ENCODE assay signal across 8 mouse cellular contexts in the genomic region with DNA sequence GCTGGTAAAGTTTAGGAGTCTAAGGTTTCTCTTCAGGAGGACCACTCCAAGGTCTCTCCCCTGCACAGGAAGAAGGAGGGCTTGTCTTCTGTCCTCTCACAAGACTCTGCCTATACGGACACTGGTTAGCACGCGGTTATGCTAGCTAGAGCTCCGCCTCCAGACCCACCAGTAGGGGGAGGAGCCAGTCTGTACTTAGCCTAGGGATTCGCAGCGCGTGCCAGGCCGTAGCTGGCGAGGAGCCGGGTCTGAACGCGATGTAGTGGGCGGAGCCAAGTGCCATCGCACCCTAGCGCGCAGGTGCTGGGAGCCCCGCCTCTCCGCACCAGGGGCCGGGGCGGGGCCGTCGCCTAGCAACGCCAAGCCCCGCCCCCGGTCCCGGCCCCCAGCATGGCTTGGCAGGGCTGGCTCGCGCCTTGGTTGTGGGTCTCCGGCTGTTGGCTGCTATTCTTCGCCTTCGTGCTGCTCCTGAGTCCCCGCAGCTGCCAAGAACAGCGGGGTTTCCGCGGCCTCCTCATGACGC. TPM values are rescaled to one million over a fixed set of nuclear protein-coding genes. Genes with fewer than 3 reads are reported as not detected.
DNase-seq lines count a peak whose midpoint lies in the region; ATAC-seq and TF ChIP-seq lines count a peak whose summit lies in the region.

No protein-coding gene starts in this region.

- peak overlapping the region; percentile 56 for H3K9ac ChIP-seq in ES-E14 (ENCODE audit: insufficient read depth, low read depth, low read length, poor library complexity, severe bottlenecking)
- H3K9ac ChIP-seq in forebrain, embryonic 15.5 days (replicated peaks): peak overlapping the region; percentile 58

- H3K27ac ChIP-seq in ES-E14 (ENCODE audit: insufficient read depth, low read depth, low read length, poor library complexity, severe bottlenecking): no peak overlapping the region
- H3K27ac ChIP-seq in forebrain, embryonic 15.5 days (replicated peaks): peak overlapping the region; percentile 89

- H3K27me3 ChIP-seq in forebrain, embryonic 15.5 days: no peaks in the 10 kb centered on the region

- DNase-seq in ES-E14 (ENCODE audit: low read depth, low spot score): peak; percentile 97
- peak; percentile 95 for DNase-seq in cerebellum, adult 11-12 months
- DNase-seq in heart, postnatal 25 days (ENCODE audit: low spot score): peak; percentile 91
- peak; percentile 94 to 98 for DNase-seq in layer of hippocampus, adult 18-20 months (ENCODE audit: low spot score in 2 of 2)
- DNase-seq in lung, adult 2 months: peak; percentile 96
- peak; percentile 93 to 95 for DNase-seq in thymus, adult 18-20 months

- H3K4me2 ChIP-seq in forebrain, embryonic 15.5 days (replicated peaks): peak overlapping the region; percentile 83

- ATAC-seq in forebrain, embryonic 15.5 days (replicated peaks): peak; percentile 97
- peak; percentile 92 for ATAC-seq in neutrophil, adult 5-6 weeks (ENCODE audit: extremely low read depth, insufficient number of reproducible peaks, low FRiP score, poor library complexity, severe bottlenecking)

- intact Hi-C loops in heart, postnatal 25 days (cut with DNase I): loop anchor here (2.0 kb wide), 1 partner anchor 58 kb away; the partner anchor contains the start of gene Ctdsp1

- H3K9me3 ChIP-seq in ES-E14 (ENCODE audit: control insufficient read depth, insufficient read depth, low read depth, low read length): no peaks in the 10 kb centered on the region
- no peaks in the 10 kb centered on the region for H3K9me3 ChIP-seq in forebrain, embryonic 15.5 days

- H3K4me1 ChIP-seq in ES-E14 (ENCODE audit: control insufficient read depth in 2 of 2, insufficient read depth in 2 of 2, low read length in 2 of 2, poor library complexity in 1 of 2): peaks cover 0 to 5% of the 10 kb centered on the region in 2 experiments; a peak in 2 of 4 replicates
- peaks cover 27% of the 10 kb centered on the region for H3K4me1 ChIP-seq in forebrain, embryonic 15.5 days
- peaks cover 12% of the 10 kb centered on the region for H3K4me1 ChIP-seq in lung, adult 2 months (ENCODE audit: control insufficient read depth, insufficient read depth, low read length)

- no peak for TF ChIP-seq POLR2A in lung, adult 2 months (IDR thresholded peaks at IDR 0.05; ENCODE audit: borderline replicate concordance, extremely low read depth, low read depth, low read length)

- in situ Hi-C loops in ES-E14 (cut with MboI; ENCODE audit: low sequenced_read_pairs in 2 of 2, unreplicated experiment in 2 of 2): no loop called here

- 0 out of 2 replicates have a peak, but pooled peaks have one; percentile 13 for TF ChIP-seq CTCF in lung, adult 2 months (IDR thresholded peaks at IDR 0.05; ENCODE audit: insufficient read depth, low read length)

- peak overlapping the region; percentile 60 to 76 for H3K4me3 ChIP-seq in ES-E14 (ENCODE audit: insufficient read depth in 1 of 2, low read depth in 1 of 2, low read length in 2 of 2, poor library complexity in 1 of 2, severe bottlenecking in 1 of 2)
- peak overlapping the region; percentile 53 for H3K4me3 ChIP-seq in forebrain, embryonic 15.5 days
- H3K4me3 ChIP-seq in lung, adult 2 months (replicated peaks; ENCODE audit: extremely low read depth, low read depth, low read length): peak overlapping the region; percentile 59

- under 1% methylated on average over 36 of the region's 36 CpGs for WGBS in forebrain, embryonic 15.5 days
- under 1% methylated on average over 36 of the region's 36 CpGs for WGBS in lung, adult 2 months

- H3K36me3 ChIP-seq in ES-E14 (ENCODE audit: control insufficient read depth, insufficient read depth, low read length, poor library complexity, severe bottlenecking): no peaks in the 10 kb centered on the region
- no peaks in the 10 kb centered on the region for H3K36me3 ChIP-seq in forebrain, embryonic 15.5 days

TF ChIP-seq in ES-E14, 5 proteins besides CTCF, POLR2A, EP300 and RAD21:
- TF ChIP-seq MAFK (IDR thresholded peaks at IDR 0.05; ENCODE audit: insufficient read depth, low read depth, low read length): no peak
- no peak for TF ChIP-seq CHD2 (IDR thresholded peaks at IDR 0.05; ENCODE audit: low read depth, low read length)
- TF ChIP-seq HCFC1 (IDR thresholded peaks at IDR 0.05; ENCODE audit: borderline replicate concordance, insufficient read depth, low read length): no peak; the same call in 1 of the 2 replicates
- TF ChIP-seq ZNF384 (IDR thresholded peaks at IDR 0.05; ENCODE audit: low read depth, low read length): no peak
- TF ChIP-seq ZC3H11A (IDR thresholded peaks at IDR 0.05; ENCODE audit: borderline replicate concordance, low read depth, low read length): no peak

RNA-seq across cellular contexts. Expression of gene Tmbim1, which starts 26.9 kb away (rescaled TPM):
- total RNA-seq in ES-E14 (2012; rRNA removed): 38.0 and 41.9 TPM in 2 replicates
- 5.4 and 6.8 TPM in 2 replicates for polyA plus RNA-seq in forebrain, embryonic 15.5 days (2015; fragmentation: Nextera tagmentation; extraction: Ambion mirVana)
- 10 to 100 TPM; 38.4 to 41.5 TPM for total RNA-seq in heart, postnatal 25 days (2021)
- total RNA-seq in layer of hippocampus, adult 18-20 months (2021): 10 to 100 TPM; 23.6 to 27.1 TPM
- 567 and 655 TPM in 2 replicates for polyA plus RNA-seq in lung, adult 2 months (2012; rRNA removed)
- 1.9 and 5.5 TPM in 2 replicates for total RNA-seq in neutrophil, adult 5-6 weeks (2017)

RNA-seq across cellular contexts. Expression of gene Catip, which starts 29.6 kb away (rescaled TPM):
- total RNA-seq in ES-E14 (2012; rRNA removed): 7.3 and 9.1 TPM in 2 replicates
- 0.38 and 1.2 TPM in 2 replicates for polyA plus RNA-seq in forebrain, embryonic 15.5 days (2015; fragmentation: Nextera tagmentation; extraction: Ambion mirVana)
- total RNA-seq in heart, postnatal 25 days (2021): under 1 TPM; 0.18 to 0.28 TPM
- total RNA-seq in layer of hippocampus, adult 18-20 months (2021): 1 to 10 TPM; 1.0 to 1.2 TPM
- 10.2 TPM in 2 replicates for polyA plus RNA-seq in lung, adult 2 months (2012; rRNA removed)
- 0.86 TPM in 1 of 2 replicates, not detected in the other for total RNA-seq in neutrophil, adult 5-6 weeks (2017)

RNA-seq across cellular contexts. Expression of gene Slc11a1, which starts 42.7 kb away (rescaled TPM):
- total RNA-seq in ES-E14 (2012; rRNA removed): 19.9 and 44.4 TPM in 2 replicates
- polyA plus RNA-seq in forebrain, embryonic 15.5 days (2015; fragmentation: Nextera tagmentation; extraction: Ambion mirVana): 1.9 and 3.2 TPM in 2 replicates
- 1 to 10 TPM; 2.5 to 3.2 TPM for total RNA-seq in heart, postnatal 25 days (2021)
- total RNA-seq in layer of hippocampus, adult 18-20 months (2021): 1 to 10 TPM; 3.2 to 4.5 TPM
- polyA plus RNA-seq in lung, adult 2 months (2012; rRNA removed): 33.3 and 41.8 TPM in 2 replicates
- 148 and 164 TPM in 2 replicates for total RNA-seq in neutrophil, adult 5-6 weeks (2017)

RNA-seq across cellular contexts. Expression of gene Pnkd, which starts 47.6 kb away (rescaled TPM):
- total RNA-seq in ES-E14 (2012; rRNA removed): 63.9 and 84.4 TPM in 2 replicates
- polyA plus RNA-seq in forebrain, embryonic 15.5 days (2015; fragmentation: Nextera tagmentation; extraction: Ambion mirVana): 99.2 and 104 TPM in 2 replicates
- total RNA-seq in heart, postnatal 25 days (2021): 100 to 1,000 TPM; 160 to 161 TPM
- 100 to 1,000 TPM; 192 to 206 TPM for total RNA-seq in layer of hippocampus, adult 18-20 months (2021)
- 63.0 and 63.5 TPM in 2 replicates for polyA plus RNA-seq in lung, adult 2 months (2012; rRNA removed)
- total RNA-seq in neutrophil, adult 5-6 weeks (2017): 6.1 and 12.7 TPM in 2 replicates

RNA-seq across cellular contexts. Expression of gene Aamp, which starts 47.8 kb away (rescaled TPM):
- 127 and 138 TPM in 2 replicates for total RNA-seq in ES-E14 (2012; rRNA removed)
- 211 and 214 TPM in 2 replicates for polyA plus RNA-seq in forebrain, embryonic 15.5 days (2015; fragmentation: Nextera tagmentation; extraction: Ambion mirVana)
- 10 to 100 TPM; 87.5 to 94.8 TPM for total RNA-seq in heart, postnatal 25 days (2021)
- 100 to 1,000 TPM; 163 to 168 TPM for total RNA-seq in layer of hippocampus, adult 18-20 months (2021)
- polyA plus RNA-seq in lung, adult 2 months (2012; rRNA removed): 141 and 172 TPM in 2 replicates
- total RNA-seq in neutrophil, adult 5-6 weeks (2017): 111 and 118 TPM in 2 replicates
